Mouse (Mus musculus): ENCODE measurements around the gene Dner.

Gene Dner

GRCm38 (mm10) chr1:84636890-84637289 lies 59.1 kb downstream of the Dner start:
- no peak for DNase-seq (ENCODE audit: low read depth in 1 of 2, low spot score in 2 of 2)

- no peak for DNase-seq (ENCODE audit: low read depth in 1 of 2, low spot score in 2 of 2)
Measured at GRCm38 (mm10) chr1:84628244-84628643, 67.8 kb downstream of the Dner start.

GRCm38 (mm10) chr1:84622978-84623554 lies 73.0 kb downstream of the Dner start:
- DNase-seq (ENCODE audit: low read depth in 1 of 2, low spot score in 2 of 2): no peak

GRCm38 (mm10) chr1:84621308-84621707 lies 74.7 kb downstream of the Dner start:
- no peak for DNase-seq (ENCODE audit: low read depth in 1 of 2, low spot score in 2 of 2)

- no peak for DNase-seq (ENCODE audit: low read depth in 1 of 2, low spot score in 2 of 2)
Measured at GRCm38 (mm10) chr1:84619131-84619760, 76.8 kb downstream of the Dner start.

GRCm38 (mm10) chr1:84618094-84618493 lies 77.9 kb downstream of the Dner start:
- no peak for DNase-seq (ENCODE audit: low read depth in 1 of 2, low spot score in 2 of 2)

- DNase-seq (ENCODE audit: low read depth in 1 of 2, low spot score in 2 of 2): no peak
Measured at GRCm38 (mm10) chr1:84616133-84616532, 79.9 kb downstream of the Dner start.

- no peak for DNase-seq (ENCODE audit: low read depth in 1 of 2, low spot score in 2 of 2)
Measured at GRCm38 (mm10) chr1:84614596-84614995, 81.4 kb downstream of the Dner start.

- DNase-seq (ENCODE audit: low read depth in 1 of 2, low spot score in 2 of 2): no peak
Measured at GRCm38 (mm10) chr1:84613119-84613518, 82.9 kb downstream of the Dner start.

GRCm38 (mm10) chr1:84611331-84611730 lies 84.7 kb downstream of the Dner start:
- no peak for DNase-seq (ENCODE audit: low read depth in 1 of 2, low spot score in 2 of 2)

GRCm38 (mm10) chr1:84599025-84599424 lies 97.0 kb downstream of the Dner start:
- DNase-seq (ENCODE audit: low read depth in 1 of 2, low spot score in 2 of 2): no peak

GRCm38 (mm10) chr1:84596023-84596422 lies 100.0 kb downstream of the Dner start:
- no peak for DNase-seq (ENCODE audit: low read depth in 1 of 2, low spot score in 2 of 2)

GRCm38 (mm10) chr1:84592394-84592793 lies 103.6 kb downstream of the Dner start:
- no peak for DNase-seq (ENCODE audit: low read depth in 1 of 2, low spot score in 2 of 2)

GRCm38 (mm10) chr1:84590534-84590933 lies 105.5 kb downstream of the Dner start:
- no peak for DNase-seq (ENCODE audit: low read depth in 1 of 2, low spot score in 2 of 2)

GRCm38 (mm10) chr1:84585434-84585833 lies 110.6 kb downstream of the Dner start:
- DNase-seq (ENCODE audit: low read depth in 1 of 2, low spot score in 2 of 2): no peak

- DNase-seq (ENCODE audit: low read depth in 1 of 2, low spot score in 2 of 2): no peak
Measured at GRCm38 (mm10) chr1:84581812-84582211, 114.2 kb downstream of the Dner start.

GRCm38 (mm10) chr1:84561841-84562240 lies 134.2 kb downstream of the Dner start:
- DNase-seq (ENCODE audit: low read depth in 1 of 2, low spot score in 2 of 2): no peak

- no peak for DNase-seq (ENCODE audit: low read depth in 1 of 2, low spot score in 2 of 2)
Measured at GRCm38 (mm10) chr1:84561387-84561786, 134.6 kb downstream of the Dner start.

- DNase-seq (ENCODE audit: low read depth in 1 of 2, low spot score in 2 of 2): no peak
Measured at GRCm38 (mm10) chr1:84556546-84557511, 139.2 kb downstream of the Dner start.

- DNase-seq (ENCODE audit: low read depth in 1 of 2, low spot score in 2 of 2): no peak
Measured at GRCm38 (mm10) chr1:84552005-84552404, 144.0 kb downstream of the Dner start.

- no peak for DNase-seq (ENCODE audit: low read depth in 1 of 2, low spot score in 2 of 2)
Measured at GRCm38 (mm10) chr1:84550065-84550368, 146.0 kb downstream of the Dner start.

Measured in monocyte, adult 2 months (primary cell).